Mouse (Mus musculus): ENCODE measurements around the gene Nisch.

- TF ChIP-seq CTCF (IDR thresholded peaks at IDR 0.05; ENCODE audit: extremely low read depth, insufficient read length, insufficient replicate concordance, low read depth, low read length) = no peak
- no peak for TF ChIP-seq POLR2A (IDR thresholded peaks at IDR 0.05; ENCODE audit: low read depth, low read length)
Observed at GRCm38 (mm10) chr14:31237101-31237882, 20.5 kb upstream of the Nisch start.
